Mouse (Mus musculus): ENCODE measurements around the gene Map3k5.

DNA sequence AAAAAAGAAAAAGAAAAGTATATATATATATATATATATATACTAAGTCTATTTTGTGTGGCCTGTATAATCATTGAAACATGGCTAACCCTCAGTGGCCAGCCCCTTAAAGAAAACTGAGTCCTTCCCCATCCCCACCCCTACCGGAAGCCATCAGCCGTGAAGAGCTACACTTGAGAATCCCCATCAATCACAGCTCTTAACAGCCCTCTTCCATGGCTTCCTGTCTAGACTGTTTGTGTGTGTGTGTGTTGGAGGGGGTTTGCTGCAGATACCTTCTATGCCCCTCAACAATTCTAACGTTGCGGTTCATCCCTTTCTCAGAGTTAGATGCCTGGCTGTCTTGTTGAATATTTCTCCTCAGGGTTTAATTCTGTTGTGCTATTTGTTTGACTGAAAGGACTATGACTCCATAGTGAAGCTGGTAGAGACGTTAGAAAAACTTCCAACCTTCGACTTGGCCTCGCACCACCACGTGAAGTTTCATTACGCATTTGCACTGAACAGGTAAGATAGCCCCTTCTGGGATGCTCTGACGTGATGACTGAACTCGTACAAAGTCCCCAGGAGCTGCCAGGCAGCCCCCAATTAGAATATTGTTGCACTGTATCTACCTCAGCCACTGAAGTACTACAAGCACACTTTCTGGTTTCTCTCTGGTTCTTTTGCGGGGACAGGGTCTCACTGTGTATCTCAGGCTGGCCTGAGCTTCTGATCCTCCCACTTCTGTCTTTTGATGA, 91.7 kb downstream of the Map3k5 start:
- no peak for TF ChIP-seq CTCF (IDR thresholded peaks at IDR 0.05; ENCODE audit: borderline replicate concordance, extremely low read depth, insufficient read depth, insufficient read length)
- TF ChIP-seq POLR2A (IDR thresholded peaks at IDR 0.05; ENCODE audit: borderline replicate concordance, extremely low read depth, insufficient read depth, insufficient read length, poor library complexity, severe bottlenecking) = no peak
